Mouse (Mus musculus) spleen, adult 12 weeks (tissue): ENCODE measurements around the gene Vmn1r107.
"Not testable (repeated sequence)": the region's sequence is repeated elsewhere in the genome, so short reads cannot be mapped to it uniquely, and the experiment has no call there.

Experiments
- DNase-seq: peaks from one replicate; pipeline ENCODE4 v3.0.0; 2022; ENCODE audit warnings: low spot score

The Vmn1r107 gene

DNA sequence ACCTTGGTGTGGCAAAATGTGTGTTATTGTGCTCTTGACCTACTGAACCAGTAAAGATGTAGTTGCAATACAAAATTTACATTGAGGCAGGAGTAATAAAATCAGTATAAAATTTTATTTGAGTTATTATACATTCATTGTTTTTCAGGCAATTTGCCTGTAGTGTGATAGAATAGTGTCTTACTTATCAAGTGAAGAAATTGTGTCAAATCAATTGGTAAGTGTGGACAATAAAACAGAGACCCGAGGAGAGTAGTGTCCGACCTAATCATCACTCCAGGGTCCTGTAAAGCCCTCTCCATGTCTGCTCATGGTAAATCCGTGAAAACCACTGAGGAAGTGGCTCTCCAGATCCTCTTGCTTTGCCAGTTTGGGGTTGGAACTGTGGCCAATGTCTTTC, at the start of gene Vmn1r107:
Vmn1r107 (plus strand) TSS at position 301 of the 400 bp plus-strand sequence.
- not testable (repeated sequence) for DNase-seq

DNA sequence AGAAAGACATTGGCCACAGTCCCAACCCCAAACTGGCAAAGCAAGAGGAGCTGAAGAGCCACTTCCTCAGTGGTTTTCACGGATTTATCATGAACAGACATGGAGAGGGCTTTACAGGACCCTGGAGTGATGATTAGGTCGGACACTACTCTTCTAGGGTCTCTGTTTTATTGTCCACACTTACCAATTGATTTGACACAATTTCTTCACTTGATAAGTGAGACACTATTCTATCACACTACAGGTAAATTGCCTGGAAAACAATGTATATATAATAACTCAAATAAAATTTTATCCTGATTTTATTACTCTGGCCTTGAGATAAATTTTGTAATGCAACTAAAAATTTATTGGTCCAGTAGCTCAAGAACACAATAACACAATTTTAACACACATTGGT, 34.4 kb downstream of the Vmn1r107 start, which contains the start of gene Vmn1r111:
Vmn1r111 (minus strand) TSS at position 101 of the 400 bp plus-strand sequence.
- DNase-seq = not testable (repeated sequence)
